Mouse (Mus musculus): Measurements from ENCODE around the gene Kif22. TPM values are rescaled to one million over a fixed set of nuclear protein-coding genes. Genes with fewer than 3 reads are reported as not detected.

Gene Kif22
- polyA plus RNA-seq, 1 experiment = 50.5 TPM

DNA sequence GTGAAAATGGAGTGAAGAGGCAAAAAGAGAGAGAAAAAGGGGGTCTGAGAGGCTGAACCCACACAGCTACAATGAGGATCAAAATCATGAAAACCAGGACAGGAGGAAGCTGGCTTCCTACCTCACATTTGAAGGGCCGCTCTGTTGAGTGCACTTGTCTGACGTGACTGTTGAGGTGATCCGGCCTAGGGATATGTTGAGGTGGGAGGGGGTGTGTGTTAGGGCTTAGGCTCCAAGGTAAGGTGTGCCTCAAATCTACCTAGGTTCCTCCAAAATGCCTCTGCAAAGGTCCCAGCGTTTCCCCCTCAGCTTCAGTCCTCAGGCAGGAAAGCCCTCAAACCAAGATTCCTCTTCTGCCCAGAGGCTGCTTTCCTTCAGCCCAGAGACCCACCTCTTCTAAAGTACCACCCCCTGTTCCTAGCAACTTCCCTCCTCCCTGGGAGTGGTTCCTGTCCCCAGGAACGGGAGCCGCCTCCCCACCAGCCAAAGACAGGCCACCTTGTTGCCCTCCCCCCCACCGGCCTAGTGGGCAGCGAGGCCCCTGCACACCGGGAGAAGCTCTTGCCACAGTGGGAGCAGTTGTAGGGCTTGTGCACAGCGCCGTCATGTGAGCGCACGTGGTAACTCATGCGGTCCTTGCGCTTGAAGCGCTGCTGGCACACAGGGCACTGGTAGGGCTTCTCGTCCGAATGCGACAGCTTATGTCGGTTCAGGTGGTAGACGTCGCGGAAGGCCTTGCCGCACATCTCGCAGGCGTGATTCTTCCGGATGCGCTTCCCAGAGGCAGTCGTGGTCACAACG lies 17.3 kb downstream of the Kif22 start:
- 0 out of 2 replicates have a peak, but pooled peaks have one; percentile 48 for TF ChIP-seq POLR2A (IDR thresholded peaks at IDR 0.05; ENCODE audit: control insufficient read depth, extremely low read depth, insufficient read depth, low read length, poor library complexity)
- TF ChIP-seq CTCF (IDR thresholded peaks at IDR 0.05; ENCODE audit: borderline replicate concordance, control insufficient read depth, extremely low read depth, insufficient read depth, low read length, poor library complexity) = peak; percentile 82
- under 1% methylated on average over 30 of the region's 30 CpGs for WGBS
- Histone ChIP-seq H3K36me3 (ENCODE audit: control insufficient read depth, insufficient read depth, low read length) (peaks cover 7% of the 10 kb centered on the region; the same call in 1 of the 2 replicates), H3K4me1 (replicated peaks; ENCODE audit: control insufficient read depth, insufficient read depth, low read length) (peaks cover 48% of the 10 kb centered on the region), H3K27ac (ENCODE audit: control insufficient read depth, insufficient read depth, low read length) (peak overlapping the region; percentile 89), H3K27me3 (ENCODE audit: control insufficient read depth, insufficient read depth, low read length) (no peaks in the 10 kb centered on the region), H3K4me3 (ENCODE audit: control insufficient read depth, insufficient read depth, low read length) (peak overlapping the region; percentile 86)
- DNase-seq = peak; percentile 87

DNA sequence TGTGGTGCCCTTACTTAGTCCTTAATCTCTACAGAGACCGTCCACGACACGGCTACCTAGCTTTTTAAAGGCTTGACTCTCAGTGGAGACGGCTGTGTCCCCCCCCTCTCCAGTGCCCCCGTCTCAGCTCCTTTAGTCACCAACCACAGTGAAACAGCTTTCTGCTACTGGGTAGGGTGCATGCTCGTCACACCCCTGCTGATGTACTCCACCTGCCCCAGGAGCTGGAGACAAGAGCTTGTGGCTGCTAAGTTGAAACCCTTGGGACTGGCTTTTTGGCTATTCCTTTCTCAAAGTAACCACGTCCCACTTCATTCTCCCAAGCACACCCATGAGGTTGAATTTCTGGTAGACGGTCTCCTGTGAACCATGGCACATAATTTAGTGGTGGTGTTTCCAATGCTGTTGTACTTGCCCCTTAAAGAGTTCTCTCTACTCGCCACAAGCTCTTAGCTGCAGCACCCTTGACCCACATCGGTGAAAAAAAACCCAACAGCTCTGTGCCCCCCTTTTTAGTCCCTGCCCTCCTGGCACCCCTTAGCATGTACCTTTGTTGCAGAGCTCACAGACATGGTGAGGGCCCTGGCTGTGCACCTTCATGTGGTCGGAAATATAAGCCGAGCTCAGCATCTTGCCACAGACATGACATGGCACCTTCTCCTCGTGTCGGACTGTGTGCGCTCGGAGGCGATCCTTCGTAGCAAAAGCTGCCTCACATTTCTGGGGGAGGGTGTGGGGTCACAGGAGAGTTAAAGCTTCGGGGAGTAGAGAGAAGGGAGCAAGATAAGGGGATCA lies 18.2 kb downstream of the Kif22 start:
- H3K27ac ChIP-seq (ENCODE audit: control insufficient read depth, insufficient read depth, low read length) = peak overlapping the region; percentile 89
- no peaks in the 10 kb centered on the region for H3K27me3 ChIP-seq (ENCODE audit: control insufficient read depth, insufficient read depth, low read length)
- H3K4me1 ChIP-seq (replicated peaks; ENCODE audit: control insufficient read depth, insufficient read depth, low read length) = peaks cover 56% of the 10 kb centered on the region
- peak; percentile 71 for DNase-seq
- WGBS = 8% methylated on average over 19 of the region's 19 CpGs
- H3K36me3 ChIP-seq (ENCODE audit: control insufficient read depth, insufficient read depth, low read length) = peaks cover 7% of the 10 kb centered on the region; the same call in 1 of the 2 replicates
- TF ChIP-seq CTCF (IDR thresholded peaks at IDR 0.05; ENCODE audit: borderline replicate concordance, control insufficient read depth, extremely low read depth, insufficient read depth, low read length, poor library complexity) (peak; percentile 49; the same call in 1 of the 2 replicates), POLR2A (IDR thresholded peaks at IDR 0.05; ENCODE audit: control insufficient read depth, extremely low read depth, insufficient read depth, low read length, poor library complexity) (no peak)
- H3K4me3 ChIP-seq (ENCODE audit: control insufficient read depth, insufficient read depth, low read length) = peak overlapping the region; percentile 86

DNA sequence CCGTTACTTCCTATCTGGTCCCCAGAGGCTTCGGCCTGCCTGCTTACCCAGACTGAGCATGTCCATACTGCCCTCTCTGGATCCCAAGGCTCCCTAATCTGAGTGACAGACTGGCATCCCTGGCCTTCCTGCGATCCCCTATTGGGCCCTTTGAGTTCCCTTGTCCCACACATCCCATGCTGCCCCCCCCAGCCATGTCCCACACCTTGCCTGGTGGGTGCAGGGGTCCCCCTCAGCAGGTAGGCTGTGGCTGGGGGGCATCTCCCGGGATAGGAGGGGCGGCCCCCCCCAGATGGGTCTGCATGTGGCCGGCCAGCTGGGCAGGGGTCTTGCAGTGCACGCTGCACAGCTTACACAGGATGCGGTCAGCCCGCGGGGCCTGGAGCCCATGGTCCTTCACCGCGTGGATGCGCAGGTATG lies 19.0 kb downstream of the Kif22 start:
- TF ChIP-seq CTCF (IDR thresholded peaks at IDR 0.05; ENCODE audit: borderline replicate concordance, control insufficient read depth, extremely low read depth, insufficient read depth, low read length, poor library complexity) (no peak), POLR2A (IDR thresholded peaks at IDR 0.05; ENCODE audit: control insufficient read depth, extremely low read depth, insufficient read depth, low read length, poor library complexity) (no peak)
- Histone ChIP-seq H3K27me3 (ENCODE audit: control insufficient read depth, insufficient read depth, low read length) (no peaks in the 10 kb centered on the region), H3K4me3 (ENCODE audit: control insufficient read depth, insufficient read depth, low read length) (peak overlapping the region; percentile 86), H3K27ac (ENCODE audit: control insufficient read depth, insufficient read depth, low read length) (peak overlapping the region; percentile 20; the same call in 1 of the 2 replicates), H3K4me1 (replicated peaks; ENCODE audit: control insufficient read depth, insufficient read depth, low read length) (peaks cover 64% of the 10 kb centered on the region), H3K36me3 (ENCODE audit: control insufficient read depth, insufficient read depth, low read length) (peaks cover 7% of the 10 kb centered on the region; the same call in 1 of the 2 replicates)
- WGBS = 80% methylated on average over 13 of the region's 13 CpGs
- peak; percentile 34 for DNase-seq

- 62% methylated on average over 7 of the region's 7 CpGs for WGBS
- H3K4me3 ChIP-seq (ENCODE audit: control insufficient read depth, insufficient read depth, low read length) = peak overlapping the region; percentile 86; the same call in 1 of the 2 replicates
These were observed 19.6 kb downstream of the Kif22 start for GRCm38 (mm10) chr7:127022528-127023271.

DNA sequence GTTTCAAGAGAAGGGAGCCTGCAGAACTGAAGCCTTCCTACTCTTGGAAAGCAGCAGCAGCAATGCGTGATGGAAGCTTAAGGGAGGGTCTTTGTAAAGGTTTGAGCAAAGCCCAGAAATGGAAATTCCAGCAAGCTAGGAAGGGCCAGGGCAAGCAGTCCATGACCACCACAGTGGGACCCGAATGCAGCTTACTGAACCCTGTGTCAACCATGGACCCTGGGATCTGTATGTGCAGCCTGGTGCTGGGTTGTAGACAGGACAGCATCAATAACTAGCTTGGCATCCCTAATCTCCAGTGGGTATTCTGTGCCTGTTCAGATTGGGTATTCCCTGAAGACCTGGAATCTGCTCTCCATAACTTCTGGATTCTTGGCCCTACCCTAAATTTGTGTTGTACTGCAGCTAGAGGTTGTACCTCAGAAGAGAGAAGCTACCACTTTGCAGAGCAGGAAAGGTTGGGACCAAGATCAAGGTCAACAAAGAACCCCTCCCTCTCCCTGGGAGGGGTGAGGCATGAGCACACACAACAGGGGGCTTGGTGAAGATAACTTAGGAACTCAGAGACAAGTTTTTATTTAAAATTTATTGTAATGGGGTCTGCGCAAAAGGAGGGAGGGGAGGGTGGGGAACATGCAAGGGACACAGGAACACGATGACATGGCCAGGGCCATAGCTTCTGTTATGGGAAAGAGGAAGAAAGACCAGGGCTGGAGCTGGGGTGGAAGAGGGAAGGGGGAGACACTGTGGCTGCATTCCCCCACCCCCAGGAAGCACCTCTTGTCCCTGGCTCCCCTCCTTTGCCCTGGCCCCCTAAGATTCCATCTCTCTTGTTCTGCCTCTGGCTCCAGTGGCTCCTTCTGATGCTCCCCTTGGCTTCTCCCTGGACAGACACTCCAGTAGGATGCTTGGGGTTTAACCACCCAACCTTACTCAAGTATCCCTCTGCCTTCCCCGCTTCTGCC lies 20.4 kb downstream of the Kif22 start:
- DNase-seq = no peak
- Histone ChIP-seq H3K27ac (ENCODE audit: control insufficient read depth, insufficient read depth, low read length) (peak overlapping the region; percentile 51), H3K4me1 (replicated peaks; ENCODE audit: control insufficient read depth, insufficient read depth, low read length) (peaks cover 65% of the 10 kb centered on the region), H3K4me3 (ENCODE audit: control insufficient read depth, insufficient read depth, low read length) (peak overlapping the region; percentile 31), H3K27me3 (ENCODE audit: control insufficient read depth, insufficient read depth, low read length) (no peaks in the 10 kb centered on the region), H3K36me3 (ENCODE audit: control insufficient read depth, insufficient read depth, low read length) (peaks cover 7% of the 10 kb centered on the region; the same call in 1 of the 2 replicates)
- 53% methylated on average over 5 of the region's 5 CpGs for WGBS
- TF ChIP-seq CTCF (IDR thresholded peaks at IDR 0.05; ENCODE audit: borderline replicate concordance, control insufficient read depth, extremely low read depth, insufficient read depth, low read length, poor library complexity) (no peak), POLR2A (IDR thresholded peaks at IDR 0.05; ENCODE audit: control insufficient read depth, extremely low read depth, insufficient read depth, low read length, poor library complexity) (0 out of 2 replicates have a peak, but pooled peaks have one; percentile 4)

More at GRCm38 (mm10) chr7:127022528-127023271, 19.6 kb downstream of the Kif22 start:
- Histone ChIP-seq H3K4me1 (replicated peaks; ENCODE audit: control insufficient read depth, insufficient read depth, low read length) (peaks cover 64% of the 10 kb centered on the region), H3K36me3 (ENCODE audit: control insufficient read depth, insufficient read depth, low read length) (peaks cover 7% of the 10 kb centered on the region; the same call in 1 of the 2 replicates), H3K27ac (ENCODE audit: control insufficient read depth, insufficient read depth, low read length) (peak overlapping the region; percentile 20; the same call in 1 of the 2 replicates), H3K27me3 (ENCODE audit: control insufficient read depth, insufficient read depth, low read length) (no peaks in the 10 kb centered on the region)
- DNase-seq = peak; percentile 47
- TF ChIP-seq POLR2A (IDR thresholded peaks at IDR 0.05; ENCODE audit: control insufficient read depth, extremely low read depth, insufficient read depth, low read length, poor library complexity) = no peak
- TF ChIP-seq CTCF (IDR thresholded peaks at IDR 0.05; ENCODE audit: borderline replicate concordance, control insufficient read depth, extremely low read depth, insufficient read depth, low read length, poor library complexity) = no peak

All from thymus, adult 2 months (tissue).